Mouse (Mus musculus): ENCODE data around the gene Nanos2.

The Nanos2 gene

DNA sequence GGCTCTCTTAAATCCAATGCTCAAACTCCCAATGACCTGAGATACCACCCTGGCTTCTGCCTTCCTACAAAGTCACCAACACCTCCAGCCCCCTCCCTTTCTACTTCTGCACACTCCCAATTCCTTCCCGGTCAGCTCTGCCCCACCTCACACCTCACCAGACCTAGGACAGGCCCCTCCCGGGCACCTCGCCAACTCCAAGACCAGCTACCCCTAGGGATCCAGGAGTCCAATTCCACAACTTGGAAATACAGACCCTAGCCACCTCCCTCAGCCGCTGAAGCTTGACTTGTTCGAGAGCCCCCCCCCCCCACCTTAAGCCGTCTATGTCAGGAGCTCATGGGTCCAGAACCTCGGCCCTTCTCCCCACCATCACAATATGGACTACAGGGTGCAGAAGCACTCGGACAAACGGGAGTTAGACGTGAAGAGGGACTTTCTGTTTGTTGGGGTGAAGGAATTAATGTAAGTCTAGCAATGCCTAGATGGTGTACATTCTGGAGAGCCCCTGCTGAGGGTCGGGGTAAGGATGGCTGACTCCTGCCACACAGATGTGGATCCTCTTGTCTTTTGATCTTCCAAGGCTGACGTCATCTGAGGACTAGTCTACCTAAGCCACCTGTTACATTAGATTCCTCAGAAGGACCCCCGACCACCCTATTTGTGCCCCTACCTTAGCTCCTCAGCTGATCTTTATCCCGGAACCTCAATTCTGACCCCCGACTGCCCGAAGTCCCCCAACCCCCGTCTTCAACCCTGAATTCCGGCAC, 35.2 kb downstream of the Nanos2 start:
- peak in 1 of 2 experiments; percentile 39 for DNase-seq

DNA sequence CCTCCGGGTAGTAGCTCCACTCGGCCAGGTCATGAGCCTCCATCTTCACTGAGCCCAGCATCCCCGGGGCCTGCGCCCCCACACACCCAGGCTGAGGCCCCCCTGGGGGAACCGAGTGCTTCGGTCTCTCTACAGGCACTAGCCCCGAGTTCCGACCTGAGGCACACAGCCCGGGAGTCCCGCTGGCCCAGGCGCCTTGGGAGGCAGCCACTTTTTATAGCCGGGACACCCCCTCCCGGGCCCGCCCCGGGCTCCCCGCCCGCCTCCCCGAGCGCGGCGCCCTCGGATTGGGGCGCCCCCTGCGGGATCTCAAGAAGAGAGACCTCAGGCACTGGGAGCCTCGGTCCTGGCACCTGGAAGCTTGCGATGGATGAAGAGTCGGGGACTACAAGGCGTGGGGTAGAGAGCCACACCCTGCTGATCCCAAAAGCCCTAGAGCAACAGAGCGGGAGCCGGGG, 36.2 kb downstream of the Nanos2 start, which contains the start of gene Foxa3:
TSS of gene Foxa3 (minus strand) at position 182 of the 458 bp plus-strand sequence.
- peak; percentile 39 to 58 for DNase-seq

DNA sequence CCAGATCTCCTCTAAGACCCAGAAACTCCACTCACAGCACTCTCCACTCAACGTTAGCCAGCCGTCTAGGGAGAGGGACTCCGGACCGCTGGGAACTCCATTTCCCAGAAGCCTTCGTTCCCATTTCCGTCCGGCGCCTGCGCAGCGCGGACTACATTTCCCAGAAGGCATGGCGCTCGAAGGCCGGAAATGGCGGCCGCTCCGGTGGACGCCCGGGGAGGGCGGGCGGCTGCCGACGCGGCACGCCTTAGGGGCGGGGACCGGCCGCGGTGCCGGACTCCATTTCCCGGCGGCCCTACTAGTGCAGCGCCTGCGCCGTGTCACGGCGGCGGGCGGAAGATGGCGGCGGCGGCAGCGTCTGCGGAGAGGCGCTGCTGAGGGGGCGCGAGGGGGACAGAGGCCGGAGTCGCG, 36.9 kb downstream of the Nanos2 start, which contains the start of gene Sympk:
TSS of gene Sympk (plus strand) at position 282 of the 411 bp plus-strand sequence.
- DNase-seq, result peak; percentile 95 to 97

DNA sequence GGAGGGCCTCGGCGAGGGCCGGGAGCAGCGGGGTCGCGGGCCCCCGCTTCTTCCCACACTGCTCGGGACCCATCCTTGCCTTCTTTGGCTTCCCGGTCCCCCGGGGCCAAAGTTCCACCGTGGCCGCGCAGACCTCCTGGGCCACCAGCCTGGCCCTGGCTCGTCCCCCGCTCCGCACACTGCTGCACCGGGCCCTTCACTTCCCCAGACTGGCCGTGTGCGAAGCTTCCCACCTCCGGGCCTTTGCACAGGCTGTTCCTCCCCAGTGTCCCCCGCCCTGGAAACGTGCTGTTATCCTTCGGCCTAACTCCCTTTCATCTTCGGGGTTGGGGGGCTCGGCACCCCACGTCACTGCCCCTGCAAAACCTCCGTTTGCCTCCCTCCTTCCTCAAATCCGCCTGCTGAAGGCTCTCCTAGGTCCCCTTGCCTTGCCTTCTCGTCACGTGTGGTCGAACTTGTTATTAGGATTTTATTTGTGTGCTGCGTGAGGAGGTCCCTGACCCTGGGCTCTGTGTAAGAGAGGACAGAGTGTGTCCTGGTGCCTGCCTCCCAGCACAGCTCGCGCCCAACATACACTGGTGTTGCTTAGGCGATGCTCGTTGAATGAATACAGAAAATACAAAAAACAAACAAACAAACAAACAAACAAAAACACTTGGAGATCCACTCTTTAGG, 37.5 kb downstream of the Nanos2 start:
- peak in 1 of 2 experiments; percentile 43 for DNase-seq

DNA sequence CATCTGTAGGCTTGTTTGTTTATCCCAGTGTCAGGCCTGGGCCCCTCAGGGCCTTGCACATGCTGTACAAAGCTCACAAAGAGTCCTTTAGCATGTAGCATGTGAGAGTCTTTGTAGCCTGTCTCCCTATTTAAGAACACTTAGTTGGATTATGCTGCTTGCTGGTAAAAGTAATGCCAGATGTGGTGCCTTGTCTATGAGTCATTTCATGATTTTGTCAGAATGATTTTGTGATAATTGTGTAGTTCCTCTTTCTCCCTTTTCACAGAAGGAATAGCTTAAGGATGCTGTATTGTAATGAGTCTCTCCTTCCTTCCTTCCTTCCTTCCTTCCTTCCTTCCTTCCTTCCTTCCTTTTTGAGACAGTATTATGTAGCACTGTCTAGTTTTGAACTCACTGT, 40.9 kb downstream of the Nanos2 start:
- DNase-seq, result no peak

DNA sequence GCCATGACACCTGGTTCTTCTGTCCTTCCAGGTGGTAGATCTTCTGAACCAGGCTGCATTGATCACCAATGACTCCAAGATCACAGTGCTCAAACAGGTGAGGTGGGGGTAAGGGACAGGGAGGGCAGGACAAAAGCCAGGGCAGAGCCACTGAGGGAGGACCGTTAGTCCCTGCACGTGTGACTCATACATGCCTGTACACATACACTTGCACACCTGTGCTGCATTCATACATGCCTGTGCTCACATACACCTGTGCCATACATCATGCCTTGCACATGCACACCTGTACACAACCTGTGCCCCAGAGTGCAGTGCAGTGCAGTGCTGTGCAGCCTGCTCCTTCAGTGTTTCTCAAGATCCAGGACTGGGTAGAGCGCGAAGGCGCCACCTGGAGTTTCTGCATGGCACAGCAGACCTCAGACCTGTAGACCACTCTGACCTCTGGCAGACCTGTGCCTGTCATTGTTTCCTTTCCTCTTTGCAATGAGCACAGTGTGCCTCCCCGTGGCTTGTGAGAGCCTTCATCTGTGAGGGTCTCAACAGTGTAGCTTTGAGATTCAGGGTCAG, 42.0 kb downstream of the Nanos2 start:
- DNase-seq, result peak; percentile 44 to 65

DNA sequence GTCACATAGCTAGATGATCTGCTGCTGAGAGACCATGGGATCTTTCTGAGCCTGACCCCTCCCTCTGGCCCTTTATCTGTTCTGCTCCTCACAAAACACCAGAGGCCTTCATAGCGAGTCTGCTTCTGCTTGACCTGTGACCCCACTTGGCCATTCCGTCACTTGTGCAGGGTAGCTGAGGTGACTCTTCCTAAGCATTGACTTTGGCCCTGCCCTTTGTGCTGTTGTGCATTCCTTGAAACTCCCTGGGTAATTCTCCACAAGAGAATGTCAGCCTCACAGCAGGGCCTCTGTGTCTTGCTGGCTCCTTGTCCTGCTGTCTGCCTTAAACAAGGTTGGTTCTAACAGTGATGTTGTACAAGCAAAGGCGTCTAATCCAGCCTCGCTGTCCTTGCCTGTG, 44.4 kb downstream of the Nanos2 start:
- DNase-seq, result no peak
